Mouse (Mus musculus) cerebellum, adult 11-12 months (tissue): Measurements from ENCODE around the gene Ankrd12.

Source experiments
- DNase-seq: peaks from one replicate; pipeline ENCODE4 v3.0.0; 2022

The Ankrd12 gene

GRCm38 (mm10) chr17:66076934-66077333 is at the start of gene Ankrd12:
Gene Ankrd12, minus strand, starts transcription at chr17:66077089.
- DNase-seq, result peak; percentile 96

DNA sequence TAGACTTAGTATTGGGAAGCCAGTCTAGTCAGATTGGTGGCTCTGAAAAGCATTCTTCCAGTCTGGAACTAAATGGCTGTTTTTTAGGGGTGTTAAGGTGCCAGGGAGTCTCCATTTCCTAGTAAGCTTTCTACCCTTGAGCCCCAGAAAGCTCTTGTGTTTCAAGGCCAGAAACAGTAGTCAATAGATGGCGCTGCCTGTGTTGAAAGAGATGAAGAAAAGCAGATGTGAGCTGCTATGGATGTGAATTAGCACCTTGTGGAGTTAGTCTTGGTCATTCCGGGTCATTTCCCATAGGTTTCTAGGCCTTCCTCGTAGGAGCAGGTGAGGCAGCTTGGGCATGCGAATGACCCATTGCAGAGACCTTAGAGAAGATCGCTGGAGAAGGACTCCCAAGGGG is 48.3 kb upstream of the Ankrd12 start:
- no peak for DNase-seq

GRCm38 (mm10) chr17:66123816-66124610 is 47.1 kb upstream of the Ankrd12 start:
- no peak for DNase-seq

DNA sequence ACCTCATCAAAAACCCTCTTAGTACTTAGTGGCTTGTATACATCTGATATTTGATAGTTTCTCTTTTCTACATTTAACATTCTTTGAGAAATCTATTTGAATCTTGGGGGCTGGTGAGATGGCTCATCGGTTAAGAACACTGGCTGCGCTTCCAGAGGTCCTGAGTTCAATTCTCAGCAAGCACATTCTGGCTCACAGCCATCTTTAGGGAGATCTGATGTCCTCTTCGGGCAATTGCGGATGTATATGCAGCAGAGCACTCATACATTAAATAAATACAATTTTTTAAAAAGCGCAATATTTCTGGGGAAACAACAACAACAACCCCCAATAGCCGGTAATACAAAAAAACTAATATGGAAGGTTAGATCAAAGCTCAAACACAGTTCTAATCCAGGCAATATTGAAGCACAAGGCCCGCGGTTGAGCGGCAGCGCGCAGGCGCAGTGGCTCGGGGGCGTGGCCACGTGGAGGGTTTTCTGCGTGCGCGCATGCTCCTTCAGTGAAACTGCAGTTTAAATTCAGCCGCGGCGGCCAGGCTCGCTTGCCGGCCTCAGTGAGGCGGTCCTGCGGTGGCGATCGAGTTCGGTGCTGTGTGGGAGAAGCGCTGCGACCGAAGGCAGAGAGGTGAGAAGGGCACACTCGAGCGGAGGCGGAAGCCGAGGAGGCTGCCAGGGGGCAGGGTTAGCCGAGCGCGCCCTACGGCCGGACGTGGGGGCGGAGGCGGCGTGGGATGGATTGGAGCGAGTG is 46.4 kb upstream of the Ankrd12 start, which contains the start of gene Ddx11:
Gene Ddx11 (plus strand): TSS at position 455 of the 750 bp plus-strand sequence.
- peak; percentile 88 for DNase-seq

GRCm38 (mm10) chr17:66120701-66121100 is 43.8 kb upstream of the Ankrd12 start:
- DNase-seq, result peak; percentile 48

DNA sequence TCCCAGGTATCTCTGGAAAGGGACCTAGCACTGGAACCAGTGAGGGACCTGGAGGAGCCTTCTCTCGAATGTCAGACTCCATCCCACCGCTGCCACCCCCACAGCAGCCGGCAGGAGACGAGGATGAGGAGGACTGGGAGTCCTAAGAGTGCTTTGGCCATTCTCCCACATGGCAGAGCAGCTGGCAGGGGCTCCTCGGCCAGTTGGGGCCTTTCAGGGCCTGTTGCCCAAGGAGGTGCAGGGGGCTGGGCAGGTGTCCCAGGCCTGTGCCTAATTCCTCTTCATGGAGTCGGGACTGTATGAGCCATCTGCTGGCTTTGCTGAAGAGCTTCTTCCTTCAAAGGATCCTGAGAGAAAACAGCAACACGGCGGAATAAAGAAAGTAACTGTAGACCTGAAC is 42.1 kb upstream of the Ankrd12 start:
- peak; percentile 55 for DNase-seq

- no peak for DNase-seq
Observed at GRCm38 (mm10) chr17:66112166-66112565, 35.3 kb upstream of the Ankrd12 start.

DNA sequence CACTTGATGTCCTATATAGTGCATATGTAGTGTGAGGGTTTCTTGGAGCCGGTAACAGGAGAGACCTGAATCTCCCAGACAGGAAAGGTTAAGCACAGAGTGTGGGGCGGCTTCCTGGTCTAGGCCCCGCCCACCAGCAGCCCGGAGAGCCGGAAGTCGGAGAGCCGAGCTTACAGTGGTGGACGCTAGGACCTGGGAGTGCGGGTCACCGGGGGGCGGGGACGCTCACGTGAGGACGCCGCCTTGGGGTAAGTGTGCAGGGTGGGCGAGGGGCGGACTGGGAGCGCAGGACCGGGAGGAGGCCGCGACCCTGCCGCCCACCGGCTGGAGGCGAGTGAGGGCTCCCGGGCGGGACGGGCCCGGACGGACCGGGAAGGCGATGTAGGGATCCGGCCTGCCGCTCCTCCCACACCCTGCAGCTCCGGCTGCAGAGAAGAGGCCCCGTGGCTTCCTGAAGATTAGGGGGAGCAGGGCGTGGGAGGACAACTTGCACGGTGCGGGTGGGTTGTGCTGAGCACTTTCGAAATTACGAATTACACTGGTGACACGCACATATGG is 34.6 kb upstream of the Ankrd12 start, which contains the start of gene Washc1:
Gene Washc1 (plus strand): TSS at position 144 of the 558 bp plus-strand sequence.
- peak; percentile 86 for DNase-seq

- no peak for DNase-seq
Observed at GRCm38 (mm10) chr17:66110746-66111145, 33.9 kb upstream of the Ankrd12 start.

DNA sequence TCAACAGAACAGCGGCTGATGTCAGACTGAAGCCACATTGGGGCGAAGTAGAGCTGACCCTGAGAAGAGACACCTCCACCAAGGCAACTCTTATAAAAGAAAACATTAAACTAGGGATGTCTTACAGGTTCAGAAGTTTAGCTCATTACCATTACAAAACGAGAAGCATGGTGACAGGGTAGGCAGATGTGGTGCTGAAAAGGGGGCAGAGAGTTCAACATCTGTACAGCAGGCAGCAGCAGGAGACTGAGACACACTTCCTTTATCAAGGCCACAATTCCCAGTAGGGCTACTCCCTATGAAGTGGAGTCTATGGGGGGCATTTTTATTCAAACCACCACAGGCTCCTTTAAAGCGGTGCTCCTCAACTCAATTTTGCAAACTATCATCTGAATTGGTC is 31.3 kb upstream of the Ankrd12 start:
- no peak for DNase-seq

GRCm38 (mm10) chr17:66107466-66107865 is 30.6 kb upstream of the Ankrd12 start:
- no peak for DNase-seq

GRCm38 (mm10) chr17:66106601-66107267 is 29.8 kb upstream of the Ankrd12 start:
- DNase-seq, result peak; percentile 56

DNA sequence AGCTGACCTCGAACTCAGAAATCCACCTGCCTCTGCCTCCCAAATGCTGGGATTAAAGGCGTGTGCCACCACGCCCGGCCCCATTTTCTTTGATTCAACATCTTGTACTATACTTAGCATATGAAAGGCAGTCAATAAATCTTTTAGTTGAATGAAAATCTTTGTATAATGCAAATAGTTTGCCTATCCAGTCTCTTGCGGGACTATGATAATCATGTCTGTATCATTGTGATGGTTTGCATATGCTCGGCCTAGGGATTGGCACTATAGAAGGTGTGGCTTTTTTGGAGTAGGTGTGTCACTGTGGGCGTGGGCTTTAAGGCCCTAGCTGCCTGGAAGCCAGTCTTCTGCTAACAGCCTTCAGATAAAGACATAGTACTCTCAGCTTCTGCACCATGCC is 27.2 kb upstream of the Ankrd12 start:
- DNase-seq, result no peak

DNA sequence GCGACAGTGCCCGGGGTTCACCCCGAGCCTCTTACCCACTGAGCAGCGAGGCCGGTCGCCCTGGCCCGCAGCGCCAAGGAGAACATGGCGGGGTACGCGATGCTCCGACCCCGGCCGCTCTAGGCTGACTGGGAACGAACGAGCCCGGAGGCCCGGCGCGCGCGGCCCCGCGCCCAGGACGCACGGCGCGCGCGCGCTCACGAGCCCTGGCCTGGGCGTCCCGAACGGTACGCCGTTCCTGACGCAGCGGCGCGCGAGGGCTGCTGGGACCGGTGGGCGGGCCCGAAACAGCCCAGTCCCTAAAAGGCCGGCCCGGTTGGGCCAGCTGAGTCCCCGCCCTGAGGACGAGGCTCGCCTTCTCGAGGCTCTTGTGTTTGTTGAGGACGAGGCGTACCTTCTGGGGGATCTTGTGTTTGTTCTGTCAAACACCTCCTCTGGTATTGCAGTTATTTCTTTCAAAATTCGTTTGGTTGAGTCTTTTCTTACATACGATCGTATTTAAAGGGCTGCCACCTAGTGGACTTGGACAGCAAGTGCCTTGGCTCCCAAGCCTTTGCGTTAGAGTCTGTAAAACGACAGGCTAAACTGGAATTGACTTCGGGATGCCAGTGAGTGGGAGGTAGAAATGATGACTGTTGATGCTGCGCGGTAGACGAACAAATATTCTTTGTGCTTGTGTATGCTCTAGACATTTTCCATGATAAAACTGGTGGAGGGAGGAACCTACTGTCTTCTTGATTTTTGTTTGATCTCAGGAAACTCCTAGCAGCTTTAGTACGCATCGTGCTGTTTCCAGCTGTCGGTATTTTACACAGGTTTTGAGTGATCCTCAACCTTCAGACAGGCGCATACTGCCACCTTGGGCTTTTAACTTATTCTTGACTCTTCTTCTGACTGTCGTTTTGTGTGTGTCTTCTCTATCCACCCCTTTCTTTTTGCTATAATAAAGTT is 24.8 kb upstream of the Ankrd12 start, which contains the start of gene Ndufv2:
Gene Ndufv2 (minus strand): TSS at position 180 of the 951 bp plus-strand sequence.
- DNase-seq, result peak; percentile 92

- no peak for DNase-seq
Observed at GRCm38 (mm10) chr17:66100566-66101379, 23.9 kb upstream of the Ankrd12 start.

DNA sequence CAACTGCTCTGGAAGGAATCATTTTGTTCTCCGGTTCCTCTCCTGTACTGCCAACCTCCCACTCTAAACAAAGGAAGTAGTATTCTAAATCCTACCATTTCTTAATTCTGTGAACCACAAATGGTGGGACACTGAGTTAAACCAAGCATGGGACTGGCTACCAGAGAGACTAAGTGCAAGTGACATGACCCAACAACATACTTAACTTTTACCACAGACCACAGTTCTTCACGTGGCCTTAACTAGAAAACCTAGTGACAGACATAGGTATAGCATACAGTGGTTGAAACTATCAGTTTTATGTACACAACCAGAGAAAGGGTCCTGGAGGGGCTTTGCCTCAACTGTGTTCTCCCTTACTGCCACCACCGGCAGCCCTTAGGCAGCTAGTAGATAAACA is 15.8 kb upstream of the Ankrd12 start:
- no peak for DNase-seq

- DNase-seq, result no peak
Observed at GRCm38 (mm10) chr17:66092065-66092464, 15.2 kb upstream of the Ankrd12 start.

DNA sequence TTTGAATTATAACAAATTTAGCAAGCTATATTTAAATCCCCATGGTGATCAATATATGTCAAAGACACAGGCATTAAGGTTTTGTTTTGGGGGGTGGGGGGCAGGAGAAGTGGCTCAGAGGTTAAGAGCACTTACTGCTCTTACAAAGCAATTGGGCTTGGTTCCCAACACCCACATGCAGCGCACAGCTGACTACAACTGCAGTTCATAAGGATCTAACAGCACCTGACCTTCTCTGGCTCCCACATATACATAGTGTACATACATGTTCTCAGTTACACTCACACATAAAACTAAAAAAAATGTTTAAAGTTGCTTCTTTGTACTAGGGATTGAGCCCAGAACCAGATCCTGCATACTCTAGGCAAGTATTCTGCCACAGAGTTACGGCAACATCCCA is 14.5 kb upstream of the Ankrd12 start:
- no peak for DNase-seq

GRCm38 (mm10) chr17:66090251-66090650 is 13.4 kb upstream of the Ankrd12 start:
- no peak for DNase-seq

- DNase-seq, result no peak
Observed at GRCm38 (mm10) chr17:66085038-66085437, 8.1 kb upstream of the Ankrd12 start.

DNA sequence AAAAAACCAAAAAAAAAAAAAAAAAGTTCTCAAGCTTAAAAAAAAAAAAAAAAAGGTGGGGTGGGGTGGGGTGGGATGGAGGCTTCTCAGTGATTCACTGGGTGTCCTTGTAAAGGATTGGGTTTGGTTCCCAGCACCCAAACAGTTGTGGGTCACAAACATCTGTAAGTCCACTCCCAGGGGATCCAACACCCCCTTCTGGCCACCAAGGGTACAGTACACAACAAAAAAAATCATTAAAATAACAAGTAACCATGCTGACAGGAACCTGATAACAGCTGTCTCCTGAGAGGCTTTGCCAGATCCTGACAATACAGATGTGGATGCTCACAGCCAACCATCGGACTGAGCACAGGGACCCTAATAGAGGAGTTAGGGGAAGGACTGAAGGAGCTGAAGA is 7.6 kb upstream of the Ankrd12 start:
- no peak for DNase-seq
